Mouse (Mus musculus) yolk sac, embryonic 10.5 days (tissue): ENCODE data around the gene Nampt.
"Not testable (repeated sequence)": the region's sequence is repeated elsewhere in the genome, so short reads cannot be mapped to it uniquely, and the experiment has no call there.

Experiments
- DNase-seq: peaks from one replicate; pipeline ENCODE4 v3.0.0-alpha.2; 2017; ENCODE audit warnings: low spot score

The Nampt gene

GRCm38 (mm10) chr12:32841442-32841900 is 22.1 kb downstream of the Nampt start:
- no peak for DNase-seq

DNA sequence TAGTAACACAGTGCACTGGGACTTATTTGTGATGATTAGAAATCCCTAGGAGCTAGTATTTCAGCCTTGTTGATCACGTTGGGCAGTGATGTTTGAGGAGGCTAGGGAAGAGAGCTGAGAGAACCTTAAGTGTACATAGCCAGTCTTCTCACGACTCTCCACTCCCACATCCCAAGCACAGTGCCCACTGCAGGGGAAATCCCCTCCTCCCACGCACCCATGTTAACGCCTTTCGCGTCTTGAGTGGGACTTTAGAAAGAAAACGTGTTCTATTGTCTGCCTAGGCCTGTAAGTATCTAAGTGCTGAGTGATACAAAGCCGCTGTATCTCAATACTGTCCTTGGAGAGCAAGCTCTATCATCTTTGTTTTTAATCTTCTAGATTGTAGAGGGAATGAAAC is 27.0 kb downstream of the Nampt start:
- DNase-seq: no peak

DNA sequence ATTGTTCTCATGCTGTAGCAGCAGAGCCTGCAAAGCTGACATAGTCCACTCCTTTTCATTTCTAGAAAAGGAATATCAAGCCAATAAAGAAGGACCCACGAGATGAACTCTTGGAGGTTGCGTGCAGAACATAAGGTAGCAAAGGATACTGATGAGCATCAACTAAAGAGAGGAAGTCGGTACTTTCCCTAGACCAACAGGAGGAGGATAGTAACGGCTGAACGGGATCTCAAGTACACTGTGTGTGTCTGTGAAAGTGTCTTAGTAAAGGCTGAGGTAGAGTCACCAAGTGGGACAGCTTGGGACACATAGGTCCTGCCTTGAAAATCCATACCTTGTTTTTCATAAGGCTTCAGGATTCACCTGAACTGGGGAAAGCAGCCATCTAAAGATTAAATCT is 34.4 kb downstream of the Nampt start:
- no peak for DNase-seq

GRCm38 (mm10) chr12:32854866-32855265 is 35.5 kb downstream of the Nampt start:
- no peak for DNase-seq

GRCm38 (mm10) chr12:32855398-32855797 is 36.1 kb downstream of the Nampt start:
- no peak for DNase-seq

GRCm38 (mm10) chr12:32856707-32857511 is 37.6 kb downstream of the Nampt start:
- DNase-seq: no peak

- no peak for DNase-seq
Measured at GRCm38 (mm10) chr12:32858444-32858843, 39.1 kb downstream of the Nampt start.

DNA sequence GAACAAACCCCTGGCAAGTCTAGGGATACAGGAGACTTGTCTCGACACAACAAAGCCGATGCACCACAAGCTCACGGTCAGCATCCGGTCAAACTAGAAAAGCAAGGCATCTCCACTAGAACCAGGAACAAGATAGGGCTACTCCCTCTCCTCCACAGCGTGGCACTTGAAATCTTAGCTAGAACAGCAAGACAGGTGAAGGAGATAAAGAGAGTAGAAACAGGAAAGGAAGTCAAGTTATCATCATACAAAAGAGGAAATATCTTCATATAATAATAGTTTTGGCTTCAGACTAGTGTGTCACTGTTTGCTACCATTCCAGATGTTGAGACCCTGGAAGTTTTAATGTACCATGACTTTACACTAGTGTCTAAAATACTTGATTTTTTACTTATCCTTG is 41.5 kb downstream of the Nampt start:
- no peak for DNase-seq

DNA sequence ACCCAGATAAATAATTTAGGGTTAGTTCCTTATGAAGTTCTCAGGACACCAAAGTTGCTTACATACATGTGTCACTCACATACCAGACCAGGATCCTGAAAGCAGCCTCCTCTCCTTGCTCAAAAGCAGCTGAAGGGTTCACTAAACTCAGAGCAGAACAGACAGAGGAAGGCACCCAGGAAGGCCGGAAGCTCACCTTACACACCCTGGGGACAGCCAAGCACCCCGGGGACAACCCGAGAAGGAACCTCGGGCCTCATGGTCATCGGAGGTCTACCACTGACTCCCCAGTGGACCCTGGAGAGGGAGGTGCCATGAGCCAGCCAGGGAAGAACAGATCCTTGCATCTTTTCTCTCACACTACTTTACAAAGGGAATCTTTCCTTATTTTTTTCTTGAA is 51.5 kb downstream of the Nampt start:
- no peak for DNase-seq

DNA sequence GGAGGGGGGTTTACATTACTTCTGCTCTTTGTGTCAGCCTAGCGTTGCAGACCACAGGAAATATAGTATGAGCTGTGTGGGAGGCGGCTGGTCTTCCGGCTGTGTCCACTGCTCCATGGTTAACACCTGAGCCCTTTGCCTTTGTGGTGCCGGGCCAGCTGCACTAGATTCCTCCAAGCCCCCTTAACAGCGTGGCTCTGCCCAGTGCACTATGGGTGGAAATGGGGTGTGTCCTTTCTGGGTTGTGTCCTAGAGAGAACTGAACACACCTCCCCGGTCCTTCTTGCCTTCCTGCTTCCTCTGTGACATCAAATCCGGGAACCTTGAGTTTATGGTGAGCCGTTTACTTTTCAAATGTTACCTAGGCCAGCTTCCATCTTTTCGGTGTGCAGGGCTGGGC is 58.2 kb downstream of the Nampt start:
- DNase-seq: no peak

DNA sequence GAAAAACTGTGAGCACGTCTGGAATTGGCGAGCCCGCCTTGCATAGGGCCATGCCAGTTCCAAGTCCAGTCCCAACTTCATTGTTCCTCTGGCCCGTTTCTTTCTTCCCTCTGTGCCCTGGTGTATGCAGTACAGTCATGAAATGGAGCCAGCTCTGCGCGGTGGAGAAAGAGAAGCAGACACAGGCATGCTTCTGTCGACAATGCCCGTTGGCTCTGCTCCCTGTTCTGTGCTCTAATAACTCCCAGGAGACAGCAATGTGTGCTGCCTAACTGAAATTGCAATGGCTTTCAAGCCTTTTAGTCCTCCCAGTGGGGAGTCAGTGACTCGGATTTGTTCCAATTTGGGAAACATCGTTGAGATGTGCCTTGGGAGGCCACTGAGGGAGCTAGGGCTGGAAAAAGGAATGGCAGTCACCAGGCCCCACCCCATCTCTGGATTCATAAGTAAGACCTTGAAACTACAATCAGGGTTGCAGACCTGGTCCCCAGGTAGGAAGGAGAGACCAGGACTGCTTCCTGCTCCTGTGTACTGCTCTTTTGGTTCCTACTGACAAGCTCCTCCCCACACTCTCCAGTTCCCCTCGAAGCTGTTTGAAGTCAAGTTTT is 58.7 kb downstream of the Nampt start:
- DNase-seq: no peak

DNA sequence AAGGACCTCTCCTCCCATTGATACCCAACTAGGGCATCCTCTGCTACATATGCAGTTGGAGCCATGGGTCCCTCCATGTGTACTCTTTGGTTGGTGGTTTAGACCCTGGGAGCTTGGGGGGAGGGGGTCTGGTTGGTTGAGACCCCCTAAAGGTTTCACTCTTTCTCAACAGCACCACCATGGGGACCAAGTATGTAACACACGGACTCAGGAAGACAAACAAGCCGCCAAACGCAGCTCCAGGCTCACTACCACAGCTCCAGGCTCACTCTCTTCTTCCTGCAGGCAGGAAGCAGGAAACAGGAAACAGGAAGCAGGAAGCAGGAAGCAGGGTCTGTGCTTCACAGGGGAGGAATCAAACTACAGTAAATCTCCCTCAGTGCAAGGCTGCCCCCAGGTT is 60.0 kb downstream of the Nampt start:
- no peak for DNase-seq

GRCm38 (mm10) chr12:32884356-32884755 is 65.0 kb downstream of the Nampt start:
- DNase-seq: no peak

GRCm38 (mm10) chr12:32885041-32885440 is 65.7 kb downstream of the Nampt start:
- no peak for DNase-seq

DNA sequence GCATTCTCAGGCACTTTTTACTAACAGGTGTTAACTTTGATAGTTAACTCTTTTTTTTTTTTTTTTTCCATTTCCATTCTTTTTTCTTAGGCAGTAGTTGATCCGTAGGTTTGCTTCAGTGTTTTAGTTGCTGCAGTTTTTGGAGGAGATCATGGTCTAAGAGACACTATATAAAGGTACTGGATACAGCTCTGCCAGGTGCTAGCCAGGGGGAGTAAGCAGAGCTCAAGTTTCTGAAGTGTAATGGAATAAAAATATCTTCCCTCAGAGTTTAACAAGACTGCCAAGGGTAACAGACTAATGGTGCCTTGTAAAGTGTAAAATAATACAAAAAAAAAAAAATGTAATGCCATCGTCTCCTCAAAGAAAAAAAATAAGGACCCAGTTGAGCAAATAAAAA is 67.0 kb downstream of the Nampt start:
- no peak for DNase-seq

DNA sequence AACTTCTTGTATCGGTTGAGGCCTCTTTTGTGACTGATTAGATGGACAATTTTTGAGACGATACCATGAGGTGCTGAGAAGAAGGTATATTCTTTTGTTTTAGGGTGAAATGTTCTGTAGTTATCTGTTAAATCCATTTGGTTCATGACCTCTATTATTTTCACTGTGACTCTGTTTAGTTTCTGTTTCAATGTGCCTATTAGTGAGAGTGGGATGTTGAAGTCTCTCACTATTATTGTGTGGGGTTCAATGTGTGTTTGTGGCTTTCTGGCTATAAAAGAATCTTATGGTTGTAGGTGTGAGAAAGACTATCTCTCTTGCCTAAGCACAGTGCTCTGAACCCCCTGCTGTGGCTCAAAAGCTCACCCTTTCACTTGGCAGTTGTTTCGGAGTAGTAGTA is 68.9 kb downstream of the Nampt start:
- no peak for DNase-seq

DNA sequence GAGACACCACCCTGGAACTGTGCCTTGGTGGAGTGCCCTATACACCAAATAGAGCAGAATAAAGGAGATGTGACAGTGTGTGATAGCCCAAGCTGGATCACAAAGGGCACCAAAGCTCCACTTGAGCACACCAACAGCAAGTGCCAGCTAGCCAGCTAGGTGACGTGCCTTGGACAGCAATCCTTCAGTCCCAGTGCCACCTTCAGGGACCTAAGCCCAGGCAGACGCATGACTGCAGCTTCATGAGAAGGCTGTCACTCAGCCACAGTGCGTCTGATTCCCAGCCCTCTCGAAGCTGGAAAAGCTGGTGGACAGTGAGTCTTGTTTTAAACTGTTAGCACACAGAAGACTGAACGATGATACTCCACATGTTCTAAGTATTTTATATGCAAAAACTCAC is 70.5 kb downstream of the Nampt start:
- DNase-seq: no peak

GRCm38 (mm10) chr12:32890455-32890854 is 71.1 kb downstream of the Nampt start:
- no peak for DNase-seq

GRCm38 (mm10) chr12:32891271-32891670 is 71.9 kb downstream of the Nampt start:
- not testable (repeated sequence) for DNase-seq

DNA sequence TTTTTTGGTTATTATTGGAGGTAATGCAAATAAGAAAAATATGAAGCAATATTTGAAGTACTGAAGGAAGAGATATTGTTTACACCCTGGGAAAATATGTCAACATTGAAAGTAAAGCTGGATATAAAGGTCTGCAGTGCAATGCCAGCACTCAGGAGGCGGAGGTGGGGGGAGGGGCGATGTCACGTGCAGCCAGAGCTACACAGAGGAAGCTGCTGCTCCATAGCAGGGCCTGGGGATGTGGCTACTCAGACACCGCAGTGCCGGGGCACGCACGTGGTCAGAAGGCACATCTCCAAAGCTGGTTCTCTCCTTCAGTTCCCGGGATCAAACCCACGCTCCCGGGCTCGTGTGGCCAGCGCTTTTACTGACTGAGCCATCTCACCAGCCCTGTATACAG is 73.9 kb downstream of the Nampt start:
- peak; percentile 54 for DNase-seq

DNA sequence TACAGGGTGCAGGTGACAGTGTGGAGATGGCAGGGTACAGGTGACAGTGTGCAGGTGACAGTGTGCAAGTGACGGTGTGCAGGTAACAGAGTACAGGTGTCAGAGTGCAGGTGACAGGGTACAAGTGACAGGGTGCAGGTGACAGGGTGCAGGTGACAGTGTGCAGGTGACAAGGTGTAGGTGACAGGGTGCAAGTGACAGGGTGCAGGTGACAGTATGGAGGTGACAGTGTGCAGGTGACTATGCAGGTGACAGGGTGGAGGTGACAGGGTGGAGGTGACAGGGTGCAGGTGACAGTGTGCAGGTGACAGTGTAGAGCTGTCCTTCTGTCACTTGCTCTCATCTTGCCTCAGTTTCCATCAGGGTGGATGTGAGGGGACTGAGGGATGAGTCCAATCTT is 76.5 kb downstream of the Nampt start:
- no peak for DNase-seq

- DNase-seq: no peak
Measured at GRCm38 (mm10) chr12:32896496-32896895, 77.2 kb downstream of the Nampt start.

GRCm38 (mm10) chr12:32897199-32898120 is 78.1 kb downstream of the Nampt start:
- peak; percentile 67 for DNase-seq
